Comparison of ENCODE assay signal across 8 mouse cellular contexts in genomic region chr4:149166215-149166946, GRCm38 (mm10). TPM values are rescaled to one million over a fixed set of nuclear protein-coding genes. Genes with fewer than 3 reads are reported as not detected.
DNase-seq lines count a peak whose midpoint lies in the region; ATAC-seq and TF ChIP-seq lines count a peak whose summit lies in the region.

Gene Pgd, minus strand, starts transcription at chr4:149166771.

- in situ Hi-C loops in CH12.LX (cut with MboI; ENCODE audit: low pct_ligation_motif_present, low pct_unique_long_range_greater_than_20kb, low sequenced_read_pairs): loop anchor here (25.0 kb wide), 1 partner anchor 546 kb away; the partner anchor contains the start of gene Pik3cd

- no peaks in the 10 kb centered on the region for H3K27me3 ChIP-seq in CH12.LX (replicated peaks)
- no peaks in the 10 kb centered on the region for H3K27me3 ChIP-seq in forebrain, embryonic 12.5 days
- H3K27me3 ChIP-seq in heart, postnatal 0 days (ENCODE audit: control insufficient read depth, insufficient read depth, low read length): no peaks in the 10 kb centered on the region
- H3K27me3 ChIP-seq in liver, embryonic 16.5 days (ENCODE audit: control insufficient read depth, insufficient read depth, low read depth, low read length): no peaks in the 10 kb centered on the region
- no peaks in the 10 kb centered on the region for H3K27me3 ChIP-seq in neural tube, embryonic 13.5 days
- H3K27me3 ChIP-seq in testis, adult 2 months (ENCODE audit: control insufficient read depth, insufficient read depth, low read length): no peaks in the 10 kb centered on the region

- H3K9me3 ChIP-seq in CH12.LX (replicated peaks; ENCODE audit: low read length): no peaks in the 10 kb centered on the region
- H3K9me3 ChIP-seq in forebrain, embryonic 12.5 days: no peaks in the 10 kb centered on the region
- H3K9me3 ChIP-seq in heart, postnatal 0 days (replicated peaks; ENCODE audit: control insufficient read depth, low read length): no peaks in the 10 kb centered on the region
- no peaks in the 10 kb centered on the region for H3K9me3 ChIP-seq in liver, embryonic 16.5 days (replicated peaks; ENCODE audit: control insufficient read depth, low read length)
- no peaks in the 10 kb centered on the region for H3K9me3 ChIP-seq in neural tube, embryonic 13.5 days

- TF ChIP-seq CTCF in CH12.LX (conservative IDR thresholded peaks at IDR 0.05 in 1 of 2, IDR thresholded peaks at IDR 0.05 in 1 of 2; ENCODE audit: low read depth in 2 of 2, low read length in 2 of 2): no peak
- no peak for TF ChIP-seq CTCF in heart, postnatal 0 days (IDR thresholded peaks at IDR 0.05; ENCODE audit: low read depth)
- TF ChIP-seq CTCF in testis, adult 2 months (IDR thresholded peaks at IDR 0.05; ENCODE audit: control insufficient read depth, insufficient read depth, insufficient replicate concordance, low read depth, low read length): no peak

- no peak for TF ChIP-seq EP300 in CH12.LX (IDR thresholded peaks at IDR 0.05; ENCODE audit: low read length)
- TF ChIP-seq EP300 in heart, postnatal 0 days (IDR thresholded peaks at IDR 0.05; ENCODE audit: low read depth): 0 out of 2 replicates have a peak, but pooled peaks have one; percentile 47

- dilution Hi-C loops in CH12.LX (cut with MboI; ENCODE audit: extremely low pct_ligation_motif_present, extremely low pct_unique_long_range_greater_than_20kb, low sequenced_read_pairs): no loop called here

- peaks cover 0 to 54% of the 10 kb centered on the region in 2 experiments; a peak in 2 of 4 replicates for H3K4me1 ChIP-seq in CH12.LX (ENCODE audit: control insufficient read depth in 1 of 2, insufficient read depth in 2 of 2)
- peaks cover 16% of the 10 kb centered on the region for H3K4me1 ChIP-seq in forebrain, embryonic 12.5 days
- no peaks in the 10 kb centered on the region; the same call in 1 of the 2 replicates for H3K4me1 ChIP-seq in heart, postnatal 0 days (ENCODE audit: control insufficient read depth, insufficient read depth)
- peaks cover 16% of the 10 kb centered on the region for H3K4me1 ChIP-seq in liver, embryonic 16.5 days (ENCODE audit: control insufficient read depth, low read depth, low read length)
- H3K4me1 ChIP-seq in neural tube, embryonic 13.5 days (replicated peaks): peaks cover 37% of the 10 kb centered on the region
- H3K4me1 ChIP-seq in testis, adult 2 months (ENCODE audit: control insufficient read depth, insufficient read depth, low read length): peaks cover 5% of the 10 kb centered on the region

- WGBS in forebrain, embryonic 12.5 days: under 1% methylated on average over 59 of the region's 59 CpGs
- under 1% methylated on average over 59 of the region's 59 CpGs for WGBS in heart, postnatal 0 days
- WGBS in liver, embryonic 16.5 days (ENCODE audit: insufficient replicate concordance): under 1% methylated on average over 59 of the region's 59 CpGs
- WGBS in neural tube, embryonic 13.5 days: under 1% methylated on average over 57 of the region's 59 CpGs

- TF ChIP-seq POLR2A in CH12.LX (IDR thresholded peaks at IDR 0.05; ENCODE audit: low read depth, low read length): peak; percentile 92
- peak; percentile 97 for TF ChIP-seq POLR2A in testis, adult 2 months (IDR thresholded peaks at IDR 0.05; ENCODE audit: control insufficient read depth, low read depth, low read length)

- H3K4me3 ChIP-seq in CH12.LX (replicated peaks in 1 of 3; ENCODE audit: low read depth in 2 of 3, low read length in 2 of 3, poor library complexity in 1 of 3): peak within 1 kb of the TSS; percentile 85 to 98 (median 95)
- peak within 1 kb of the TSS; percentile 89 for H3K4me3 ChIP-seq in forebrain, embryonic 12.5 days (replicated peaks)
- peak within 1 kb of the TSS; percentile 85 for H3K4me3 ChIP-seq in heart, postnatal 0 days (ENCODE audit: low read depth, low read length)
- H3K4me3 ChIP-seq in liver, embryonic 16.5 days (ENCODE audit: low read depth, low read length): peak within 1 kb of the TSS; percentile 73
- H3K4me3 ChIP-seq in neural tube, embryonic 13.5 days: peak within 1 kb of the TSS; percentile 63
- H3K4me3 ChIP-seq in testis, adult 2 months (ENCODE audit: control insufficient read depth, low read depth, low read length): peak within 1 kb of the TSS; percentile 91

- H3K36me3 ChIP-seq in CH12.LX (replicated peaks in 1 of 2; ENCODE audit: control insufficient read depth in 1 of 2, insufficient read depth in 1 of 2, low read length in 1 of 2): peaks cover 13 to 37% of the 10 kb centered on the region in 2 experiments
- H3K36me3 ChIP-seq in forebrain, embryonic 12.5 days (replicated peaks): peaks cover 30% of the 10 kb centered on the region
- peaks cover 26% of the 10 kb centered on the region for H3K36me3 ChIP-seq in heart, postnatal 0 days (replicated peaks; ENCODE audit: control insufficient read depth, insufficient read depth, low read length)
- no peaks in the 10 kb centered on the region for H3K36me3 ChIP-seq in liver, embryonic 16.5 days (ENCODE audit: control insufficient read depth, insufficient read depth)
- H3K36me3 ChIP-seq in neural tube, embryonic 13.5 days: peaks cover 33% of the 10 kb centered on the region
- H3K36me3 ChIP-seq in testis, adult 2 months (ENCODE audit: control insufficient read depth, insufficient read depth, low read length): no peaks in the 10 kb centered on the region

- H3K4me2 ChIP-seq in CH12.LX (ENCODE audit: insufficient read depth, low read depth, poor library complexity, severe bottlenecking): peak within 1 kb of the TSS; percentile 81
- H3K4me2 ChIP-seq in forebrain, embryonic 12.5 days: peak within 1 kb of the TSS; percentile 89
- peak within 1 kb of the TSS; percentile 92 for H3K4me2 ChIP-seq in heart, postnatal 0 days (ENCODE audit: low read depth, low read length)
- H3K4me2 ChIP-seq in liver, embryonic 16.5 days (ENCODE audit: low read depth, low read length): peak within 1 kb of the TSS; percentile 97
- peak within 1 kb of the TSS; percentile 96 for H3K4me2 ChIP-seq in neural tube, embryonic 13.5 days

- peak within 1 kb of the TSS; percentile 77 for H3K9ac ChIP-seq in CH12.LX (ENCODE audit: insufficient read depth, low read depth)
- peak within 1 kb of the TSS; percentile 95 for H3K9ac ChIP-seq in forebrain, embryonic 12.5 days
- peak within 1 kb of the TSS; percentile 82 for H3K9ac ChIP-seq in heart, postnatal 0 days (replicated peaks; ENCODE audit: low read depth, low read length)
- H3K9ac ChIP-seq in liver, embryonic 16.5 days (ENCODE audit: low read depth, low read length): peak within 1 kb of the TSS; percentile 83
- H3K9ac ChIP-seq in neural tube, embryonic 13.5 days: peak within 1 kb of the TSS; percentile 85

- no peak for TF ChIP-seq RAD21 in CH12.LX (IDR thresholded peaks at IDR 0.05; ENCODE audit: low read depth, low read length)

- H3K27ac ChIP-seq in CH12.LX (ENCODE audit: insufficient read depth, low read depth): peak within 1 kb of the TSS; percentile 73
- peak within 1 kb of the TSS; percentile 80 for H3K27ac ChIP-seq in forebrain, embryonic 12.5 days
- H3K27ac ChIP-seq in heart, postnatal 0 days (ENCODE audit: low read depth): peak within 1 kb of the TSS; percentile 77
- peak within 1 kb of the TSS; percentile 72 for H3K27ac ChIP-seq in liver, embryonic 16.5 days (ENCODE audit: low read length)
- peak within 1 kb of the TSS; percentile 77 for H3K27ac ChIP-seq in neural tube, embryonic 13.5 days (replicated peaks)
- peak within 1 kb of the TSS; percentile 80 for H3K27ac ChIP-seq in testis, adult 2 months (ENCODE audit: control insufficient read depth, insufficient read depth, low read depth, low read length)

- DNase-seq in CH12.LX (ENCODE audit: extremely low read depth): peak; percentile 97
- DNase-seq in c-Kit-positive CD71-positive TER-119-negative erythroid progenitor cells, embryonic 14.5 days (ENCODE audit: low read depth): peak; percentile 96
- DNase-seq in heart, postnatal 0 days (ENCODE audit: low spot score): peak; percentile 97
- peak; percentile 98 to 99 for DNase-seq in kidney, postnatal 4 days

- peak; percentile 100 for ATAC-seq in forebrain, embryonic 12.5 days (ENCODE audit: low FRiP score)
- peak; percentile 100 for ATAC-seq in heart, postnatal 0 days (ENCODE audit: insufficient read depth, low read depth)
- peak; percentile 99 for ATAC-seq in liver, embryonic 16.5 days (ENCODE audit: low read depth)
- ATAC-seq in neural tube, embryonic 13.5 days (ENCODE audit: low read depth): peak; percentile 99

- peaks cover 14% of the 10 kb centered on the region for H3K79me2 ChIP-seq in CH12.LX (replicated peaks; ENCODE audit: control insufficient read depth, extremely low read depth, insufficient read depth, poor library complexity, severe bottlenecking)

TF ChIP-seq in CH12.LX, 34 proteins besides CTCF, POLR2A, EP300 and RAD21 (continues in another document):
- TF ChIP-seq CHD1 (IDR thresholded peaks at IDR 0.05; ENCODE audit: low read depth, low read length) (no peak), JUN (IDR thresholded peaks at IDR 0.05; ENCODE audit: insufficient read depth, low read depth, low read length) (no peak), BHLHE40 (IDR thresholded peaks at IDR 0.05; ENCODE audit: low read depth, low read length) (no peak), IRF4 (IDR thresholded peaks at IDR 0.05; ENCODE audit: low read depth, low read length) (peak; percentile 20; the same call in 1 of the 2 replicates), USF1 (IDR thresholded peaks at IDR 0.05; ENCODE audit: low read depth, low read length) (peak; percentile 80), MAZ (IDR thresholded peaks at IDR 0.05; ENCODE audit: low read depth, low read length) (no peak), ELF1 (IDR thresholded peaks at IDR 0.05; ENCODE audit: low read depth, low read length) (peak; percentile 73), NELFE (IDR thresholded peaks at IDR 0.05; ENCODE audit: low read depth, low read length) (peak; percentile 91), E2F4 (IDR thresholded peaks at IDR 0.05; ENCODE audit: insufficient replicate concordance, low read depth, low read length) (no peak), NRF1 (IDR thresholded peaks at IDR 0.05; ENCODE audit: low read depth, low read length) (peak; percentile 64), JUND (conservative IDR thresholded peaks at IDR 0.05; ENCODE audit: low read depth, low read length) (no peak), MXI1 (IDR thresholded peaks at IDR 0.05; ENCODE audit: low read depth, low read length) (peak; percentile 8), ETS1 (conservative IDR thresholded peaks at IDR 0.05; ENCODE audit: low read depth, low read length) (no peak)

RNA-seq across cellular contexts. Expression of gene Pgd, which starts in this region (rescaled TPM):
- total RNA-seq in CH12.LX (2012; rRNA removed) (51.6 and 52.5 TPM in 2 replicates), CH12.LX (2014; rRNA removed) (41.6 and 50.1 TPM in 2 replicates)
- polyA plus RNA-seq in CH12.LX (2012; ENCODE audit: insufficient read length, low read depth): 251 and 277 TPM in 2 replicates
- 110 and 118 TPM in 2 replicates for polyA plus RNA-seq in forebrain, embryonic 12.5 days (2016; fragmentation: Nextera tagmentation; extraction: Ambion mirVana)
- 18.5 and 27.1 TPM in 2 replicates for total RNA-seq in heart, postnatal 0 days (2014; rRNA removed; ENCODE audit: low replicate concordance)
- polyA plus RNA-seq in heart, postnatal 0 days (2015; fragmentation: Nextera tagmentation; extraction: Ambion mirVana): 48.4 and 49.8 TPM in 2 replicates
- 64.0 and 69.6 TPM in 2 replicates for polyA plus RNA-seq in liver, embryonic 16.5 days (2015; fragmentation: Nextera tagmentation; extraction: Ambion mirVana)
- 114 and 117 TPM in 2 replicates for polyA plus RNA-seq in neural tube, embryonic 13.5 days (2015; fragmentation: Nextera tagmentation; extraction: Ambion mirVana)
- polyA plus RNA-seq in testis, adult 2 months (2012; rRNA removed): 21.7 and 22.3 TPM in 2 replicates

Comparison
In these comparisons a context has a peak if more than half of its experiments do, and no peak if none do; other contexts are left out.
1. Peak in every context shown above with its lines: DNase-seq, ATAC-seq, H3K4me3 ChIP-seq and H3K27ac ChIP-seq.